Mouse (Mus musculus) forebrain, embryonic 14.5 days (tissue): Measurements from ENCODE around the gene Gm20388. TPM values are rescaled to one million over a fixed set of nuclear protein-coding genes. Genes with fewer than 3 reads are reported as not detected.

Source experiments
- ATAC-seq: fragments of 200-750 bp; cut with Nextera tagmentation; 2 replicates; pipeline ENCODE4 v1.8.0; 2017; ENCODE audit warnings: mild to moderate bottlenecking, moderate library complexity
- DNase-seq: peaks from one replicate; pipeline ENCODE4 v3.0.0-alpha.2; 2015; ENCODE audit warnings: low spot score
- H3K27ac ChIP-seq: fragments of 300-500 bp; sonication (generic); 2 replicates; pipeline ENCODE4 v1.5.1; 2014; ENCODE audit warnings: low read depth, mild to moderate bottlenecking, control low read depth, low read length, moderate library complexity
- H3K27me3 ChIP-seq: fragments of 300-500 bp; sonication (generic); replicated peaks from 2 replicates; pipeline ENCODE4 v1.6.1; 2014; ENCODE audit warnings: low read length, control low read depth, mixed read lengths; ENCODE audit not compliant: control insufficient read depth, insufficient read depth
- H3K36me3 ChIP-seq: fragments of 300-500 bp; sonication (generic); 2 replicates; pipeline ENCODE4 v1.6.1; 2014; ENCODE audit warnings: low read length, control low read depth; ENCODE audit not compliant: control insufficient read depth, insufficient read depth
- H3K4me1 ChIP-seq: fragments of 300-500 bp; sonication (generic); 2 replicates; pipeline ENCODE4 v1.6.1; 2014; ENCODE audit warnings: antibody characterized with exemption, low read length, control low read depth; ENCODE audit not compliant: control insufficient read depth, insufficient read depth
- H3K4me2 ChIP-seq: fragments of 300-500 bp; sonication (generic); 2 replicates; pipeline ENCODE4 v1.6.1; 2014; ENCODE audit warnings: mild to moderate bottlenecking, control low read depth, low read length
- H3K4me3 ChIP-seq: fragments of 300-500 bp; sonication (generic); 2 replicates; pipeline ENCODE4 v1.5.1; 2014; ENCODE audit warnings: low read depth, low read length, control low read depth
- H3K9ac ChIP-seq: fragments of 300-500 bp; sonication (generic); 2 replicates; pipeline ENCODE4 v1.6.1; 2014; ENCODE audit warnings: mild to moderate bottlenecking, low read length, control low read depth, moderate library complexity
- H3K9me3 ChIP-seq: fragments of 300-500 bp; sonication (generic); replicated peaks from 2 replicates; pipeline ENCODE4 v1.6.1; 2016; ENCODE audit warnings: low read length, control low read depth, mixed read lengths; ENCODE audit not compliant: control insufficient read depth
- WGBS: fragments of 180-500 bp; shearing (Covaris S2); extraction: QIAGEN DNeasy Blood & Tissue Kit; methylation state at CpG from one replicate; pipeline ENCODE4 v1.1.7; 2014; 5-methylcytosine and 5-hydroxymethylcytosine counted together
- polyA plus RNA-seq: library from polyadenylated mRNA; unstranded; fragments of >200 nt; fragmentation: Nextera tagmentation; extraction: Ambion mirVana; gene quantifications from 2 replicates; pipeline ENCODE4 v1.2.1, GENCODE M21; 2014

The Gm20388 gene
- polyA plus RNA-seq, 1 experiment from 2014 or later, result 7.4 TPM

DNA sequence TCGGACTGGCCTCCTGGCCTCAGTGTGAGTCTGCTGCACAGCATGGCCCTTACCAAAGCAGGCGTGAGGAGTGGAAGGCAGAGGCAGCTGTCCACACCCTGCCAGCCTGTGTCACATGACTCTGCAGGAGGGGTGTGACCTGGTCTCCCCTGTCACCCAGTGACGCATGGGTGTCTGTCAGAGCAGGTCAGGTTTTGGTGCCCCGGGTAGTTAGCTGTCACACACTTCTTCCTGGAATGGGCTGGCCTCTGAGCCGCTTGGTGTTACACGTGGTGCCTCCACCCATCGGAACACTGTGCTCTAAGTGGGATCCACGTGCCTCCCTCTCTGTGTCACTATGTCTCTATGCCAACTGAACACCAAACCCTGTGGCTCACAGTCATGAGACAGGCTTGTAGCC is 4355.2 kb downstream of the Gm20388 start:
- peaks cover 15% of the 10 kb centered on the region for H3K4me1 ChIP-seq
- 86% methylated on average over 8 of the region's 8 CpGs for WGBS
- no peaks in the 10 kb centered on the region for H3K36me3 ChIP-seq
- no peak overlapping the region for H3K4me2 ChIP-seq
- H3K27ac ChIP-seq, result no peak overlapping the region
- H3K9me3 ChIP-seq, result no peaks in the 10 kb centered on the region
- H3K27me3 ChIP-seq, result no peaks in the 10 kb centered on the region
- no peak for DNase-seq
- no peak overlapping the region for H3K9ac ChIP-seq
- H3K4me3 ChIP-seq, result no peak overlapping the region
- no peak for ATAC-seq

DNA sequence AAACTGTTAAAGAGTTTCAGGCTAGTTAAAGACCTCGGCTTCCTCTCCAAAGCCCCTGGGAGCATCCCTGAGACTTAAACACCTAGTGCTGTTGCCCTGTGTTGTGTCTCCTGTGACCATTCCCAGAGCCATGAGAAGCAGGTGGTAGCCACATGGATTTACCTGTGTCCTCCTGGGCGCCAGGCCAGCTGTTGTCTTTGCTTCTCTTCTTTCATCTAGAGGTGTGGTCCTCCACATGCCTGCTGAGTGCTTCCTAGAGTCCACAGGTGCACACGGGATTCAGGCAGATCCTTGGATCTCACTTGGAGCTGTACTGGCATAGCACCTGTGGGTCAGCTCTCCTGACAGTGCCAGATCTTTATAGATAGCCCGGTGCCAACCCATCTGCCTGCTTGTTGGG is 4356.6 kb downstream of the Gm20388 start:
- H3K4me2 ChIP-seq, result no peak overlapping the region
- no peak overlapping the region for H3K4me3 ChIP-seq
- 90% methylated on average over 4 of the region's 4 CpGs for WGBS
- ATAC-seq (no peak), DNase-seq (no peak)
- peaks cover 15% of the 10 kb centered on the region for H3K4me1 ChIP-seq
- no peak overlapping the region for H3K27ac ChIP-seq
- no peaks in the 10 kb centered on the region for H3K27me3 ChIP-seq
- H3K9me3 ChIP-seq, result no peaks in the 10 kb centered on the region
- H3K36me3 ChIP-seq, result no peaks in the 10 kb centered on the region
- no peak overlapping the region for H3K9ac ChIP-seq

DNA sequence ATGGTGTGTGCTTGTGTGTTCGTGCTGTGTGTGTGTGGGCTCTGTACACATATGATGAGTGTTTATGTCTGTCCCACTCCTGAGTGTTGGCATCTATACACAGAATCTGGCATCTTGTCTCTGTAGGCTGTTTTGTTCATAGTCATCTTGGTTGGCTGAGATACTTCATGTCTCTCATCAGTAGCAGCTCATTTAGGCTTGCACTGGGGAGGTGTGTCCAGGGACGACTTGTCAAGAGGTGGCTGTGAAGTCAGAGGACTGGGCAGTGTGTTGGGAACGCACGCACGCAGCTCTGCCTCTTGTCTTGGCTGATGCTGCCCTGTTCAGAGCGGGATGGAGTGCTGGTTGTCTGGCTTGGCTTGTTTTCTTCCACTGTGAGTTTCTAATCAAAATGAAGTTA is 4359.9 kb downstream of the Gm20388 start:
- 91% methylated on average over 6 of the region's 6 CpGs for WGBS
- Histone ChIP-seq H3K9me3 (no peaks in the 10 kb centered on the region), H3K4me2 (no peak overlapping the region), H3K36me3 (no peaks in the 10 kb centered on the region), H3K9ac (no peak overlapping the region), H3K27me3 (no peaks in the 10 kb centered on the region), H3K4me1 (0 out of 2 replicates have a peak, but pooled peaks cover 4% of the 10 kb centered on the region), H3K27ac (no peak overlapping the region), H3K4me3 (no peak overlapping the region)
- DNase-seq, result no peak
- ATAC-seq, result no peak

DNA sequence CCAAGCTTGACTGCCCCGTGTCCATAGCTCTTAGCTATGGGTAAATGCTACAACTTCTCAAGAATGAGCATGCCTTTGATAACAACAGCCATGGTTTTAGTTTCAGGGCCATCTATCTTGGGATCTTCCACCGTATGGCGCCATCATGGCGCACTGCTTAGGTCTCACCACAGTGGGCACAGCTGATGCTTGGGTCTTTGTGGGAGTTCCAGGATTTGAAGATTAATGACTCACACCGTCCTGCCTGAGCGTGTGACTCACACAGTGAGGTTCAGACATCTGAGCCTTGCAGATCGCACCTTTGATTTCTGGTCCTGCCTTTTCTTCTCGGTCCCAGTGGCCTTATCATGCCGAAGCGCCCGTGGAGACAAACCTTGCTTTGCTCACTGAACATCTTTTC is 4360.3 kb downstream of the Gm20388 start:
- Histone ChIP-seq H3K9me3 (no peaks in the 10 kb centered on the region), H3K9ac (no peak overlapping the region), H3K27me3 (no peaks in the 10 kb centered on the region), H3K36me3 (no peaks in the 10 kb centered on the region), H3K4me3 (no peak overlapping the region), H3K27ac (no peak overlapping the region), H3K4me1 (0 out of 2 replicates have a peak, but pooled peaks cover 4% of the 10 kb centered on the region), H3K4me2 (no peak overlapping the region)
- DNase-seq (no peak), ATAC-seq (no peak)
- WGBS, result 90% methylated on average over 11 of the region's 11 CpGs

DNA sequence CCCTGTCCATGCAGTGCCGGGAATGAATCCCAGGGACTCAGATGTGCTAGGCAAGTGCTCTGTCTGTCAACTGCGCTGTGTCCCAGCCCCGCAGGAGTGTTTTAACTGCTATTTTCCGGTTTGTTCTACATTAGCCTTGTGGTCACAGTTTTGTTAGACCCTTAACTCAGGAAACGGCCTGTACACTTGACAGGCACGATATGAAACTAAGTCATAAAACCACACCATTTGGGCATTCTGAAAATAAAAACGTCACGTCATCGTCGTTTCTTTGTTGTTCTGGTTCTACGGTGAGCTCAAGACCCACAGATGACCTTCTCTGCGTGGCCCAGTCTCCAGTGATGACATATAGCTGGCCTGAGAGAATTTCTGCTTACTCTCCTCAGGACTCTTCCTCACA is 4360.9 kb downstream of the Gm20388 start:
- H3K4me3 ChIP-seq, result no peak overlapping the region
- H3K9ac ChIP-seq, result no peak overlapping the region
- 0 out of 2 replicates have a peak, but pooled peaks cover 4% of the 10 kb centered on the region for H3K4me1 ChIP-seq
- WGBS, result 95% methylated on average over 12 of the region's 12 CpGs
- no peaks in the 10 kb centered on the region for H3K27me3 ChIP-seq
- DNase-seq, result no peak
- ATAC-seq, result no peak
- H3K4me2 ChIP-seq, result no peak overlapping the region
- no peaks in the 10 kb centered on the region for H3K36me3 ChIP-seq
- H3K27ac ChIP-seq, result no peak overlapping the region
- H3K9me3 ChIP-seq, result no peaks in the 10 kb centered on the region

DNA sequence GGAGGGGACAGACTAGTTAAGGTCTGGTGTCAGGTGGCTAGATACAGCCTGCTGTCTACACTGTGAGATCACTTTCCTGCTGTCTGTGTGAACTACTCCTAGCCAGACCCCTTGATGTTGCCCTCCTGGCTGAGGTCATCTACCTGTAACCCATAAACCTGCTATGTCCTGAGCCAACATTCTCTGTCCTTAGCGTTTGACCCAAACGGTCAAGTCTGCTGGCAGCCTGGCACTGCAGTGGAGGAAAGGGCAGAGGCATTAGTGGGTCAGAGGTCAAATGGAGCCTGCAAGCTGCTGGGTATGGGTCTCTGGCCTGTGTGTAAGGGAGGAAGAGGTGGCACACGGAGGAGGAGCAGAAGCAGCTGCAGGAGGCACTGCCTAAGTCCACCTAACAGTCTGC is 4362.2 kb downstream of the Gm20388 start:
- Histone ChIP-seq H3K4me3 (no peak overlapping the region), H3K27me3 (no peaks in the 10 kb centered on the region), H3K4me1 (0 out of 2 replicates have a peak, but pooled peaks cover 4% of the 10 kb centered on the region), H3K36me3 (no peaks in the 10 kb centered on the region), H3K4me2 (no peak overlapping the region), H3K27ac (no peak overlapping the region), H3K9me3 (no peaks in the 10 kb centered on the region), H3K9ac (no peak overlapping the region)
- ATAC-seq, result no peak
- WGBS, result 82% methylated on average over 3 of the region's 3 CpGs
- DNase-seq, result no peak

DNA sequence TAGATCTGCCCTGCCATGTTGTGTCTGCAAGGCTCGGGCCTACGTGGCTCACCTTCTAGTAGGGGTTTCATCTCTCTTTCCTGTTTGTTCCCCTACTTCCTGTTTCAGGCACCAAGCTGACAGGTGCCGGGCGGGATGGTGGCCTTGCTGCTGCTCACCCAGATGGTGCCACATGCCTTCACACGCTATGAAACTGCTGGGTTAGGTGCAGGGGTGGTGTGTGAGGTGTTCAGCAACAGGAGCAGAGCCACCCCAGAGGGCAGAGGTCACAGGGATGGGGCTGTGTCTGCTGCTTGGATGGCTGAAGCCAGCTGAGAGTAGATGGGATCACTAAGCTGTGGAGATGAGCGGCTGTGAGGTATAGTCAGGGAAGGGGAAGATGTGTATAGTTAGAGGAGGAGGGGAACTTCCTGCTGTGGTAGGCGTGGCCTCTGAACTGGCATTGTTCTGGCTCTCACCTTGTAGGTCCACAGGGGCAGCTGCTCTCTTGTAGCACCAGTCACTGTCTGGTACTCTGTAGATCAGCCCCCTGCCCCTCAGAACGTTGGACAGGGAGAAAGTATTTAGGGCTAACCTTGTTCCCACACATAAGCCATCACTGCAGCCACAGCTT is 4363.1 kb downstream of the Gm20388 start:
- Histone ChIP-seq H3K4me2 (no peak overlapping the region), H3K4me3 (no peak overlapping the region)
- WGBS, result 65% methylated on average over 8 of the region's 8 CpGs

DNA sequence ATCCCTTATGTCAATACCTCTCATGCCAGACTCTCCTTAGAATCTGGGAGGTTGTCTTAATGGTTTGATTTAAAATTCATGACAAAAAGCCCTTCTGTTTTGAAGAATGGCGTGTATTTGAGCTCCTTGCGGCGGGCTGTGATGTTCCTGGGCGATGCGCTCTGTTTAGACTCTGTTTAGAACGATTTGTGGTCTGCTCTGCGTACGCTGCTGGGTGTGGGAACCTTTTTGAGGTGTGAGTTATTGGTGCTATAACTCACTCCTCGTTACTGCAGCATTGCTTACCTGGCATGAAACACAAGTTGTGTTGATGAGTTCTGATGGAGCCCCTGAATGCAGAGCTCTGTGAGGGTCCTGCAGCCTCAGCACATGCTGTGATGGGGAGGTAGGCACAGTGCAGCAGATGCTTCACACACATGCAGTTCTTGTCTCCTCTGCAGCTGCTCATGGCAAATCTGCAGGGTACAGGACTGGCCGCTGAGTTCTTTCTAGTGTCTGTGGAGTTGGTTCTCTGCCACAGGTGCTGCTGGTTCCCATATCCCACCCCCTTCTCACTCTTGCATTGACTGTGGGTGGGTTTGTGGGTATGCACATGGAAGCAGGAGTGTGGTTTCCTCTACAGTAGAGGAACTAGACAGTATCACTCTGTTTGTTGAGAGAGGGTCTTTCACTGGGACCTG is 4363.9 kb downstream of the Gm20388 start:
- Histone ChIP-seq H3K36me3 (no peaks in the 10 kb centered on the region), H3K9ac (no peak overlapping the region), H3K4me3 (no peak overlapping the region), H3K9me3 (no peaks in the 10 kb centered on the region), H3K27ac (peak overlapping the region; percentile 33; the same call in 1 of the 2 replicates), H3K4me1 (0 out of 2 replicates have a peak, but pooled peaks cover 4% of the 10 kb centered on the region), H3K27me3 (no peaks in the 10 kb centered on the region), H3K4me2 (no peak overlapping the region)
- 59% methylated on average over 10 of the region's 10 CpGs for WGBS
- DNase-seq, result no peak
- ATAC-seq, result no peak

More for the DNA sequence above, 4363.1 kb downstream of the Gm20388 start:
- DNase-seq, result no peak
- no peaks in the 10 kb centered on the region for H3K36me3 ChIP-seq
- H3K9ac ChIP-seq, result no peak overlapping the region
- ATAC-seq, result no peak
- no peak overlapping the region for H3K27ac ChIP-seq
- H3K4me1 ChIP-seq, result 0 out of 2 replicates have a peak, but pooled peaks cover 4% of the 10 kb centered on the region
- no peaks in the 10 kb centered on the region for H3K27me3 ChIP-seq
- no peaks in the 10 kb centered on the region for H3K9me3 ChIP-seq

DNA sequence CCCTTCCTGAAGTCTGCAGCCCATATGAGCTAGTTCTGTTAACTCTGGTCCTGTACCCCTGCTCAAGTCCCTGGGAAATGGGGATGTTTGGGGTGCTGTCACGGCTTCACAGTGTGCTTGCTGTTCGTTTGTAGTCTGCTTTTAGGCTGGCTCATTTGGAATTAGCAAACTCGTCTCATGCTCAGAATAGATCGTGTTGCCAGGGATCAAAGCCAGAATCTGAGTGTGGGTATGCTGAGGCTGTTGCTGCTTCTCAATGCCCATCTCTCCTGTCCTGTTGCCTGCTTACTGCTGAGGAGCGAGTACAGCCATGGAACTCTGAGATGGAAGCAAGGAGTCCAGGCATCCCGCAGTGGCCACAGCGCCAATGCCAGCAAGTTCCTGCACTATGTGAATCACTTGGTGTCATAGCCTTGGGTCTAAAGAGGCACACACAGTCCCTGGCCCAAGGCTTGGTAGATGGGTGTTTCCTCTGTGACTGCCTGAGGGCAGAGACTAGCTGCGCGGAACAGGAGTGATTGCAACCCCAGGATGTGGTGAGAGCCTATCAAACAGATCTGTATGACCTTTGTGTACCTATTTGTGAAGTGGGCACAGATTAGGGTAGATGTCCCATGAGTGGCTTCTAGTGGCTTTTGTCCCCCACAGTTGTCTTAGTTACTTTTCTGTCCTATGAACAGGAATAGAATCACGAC is 4364.9 kb downstream of the Gm20388 start:
- no peak overlapping the region for H3K27ac ChIP-seq
- H3K9ac ChIP-seq, result no peak overlapping the region
- no peaks in the 10 kb centered on the region for H3K36me3 ChIP-seq
- no peak overlapping the region for H3K4me3 ChIP-seq
- H3K4me1 ChIP-seq, result 0 out of 2 replicates have a peak, but pooled peaks cover 4% of the 10 kb centered on the region
- DNase-seq (no peak), ATAC-seq (no peak)
- H3K27me3 ChIP-seq, result no peaks in the 10 kb centered on the region
- H3K4me2 ChIP-seq, result no peak overlapping the region
- WGBS, result 82% methylated on average over 10 of the region's 10 CpGs
- no peaks in the 10 kb centered on the region for H3K9me3 ChIP-seq
